Mouse (Mus musculus) liver (tissue): Measurements from ENCODE around the gene Zfp874a.
A peak's percentile ranks its signal among the peaks of the same experiment; 100 is the strongest.

Experiments
- DNase-seq: peaks from one replicate; pipeline ENCODE4 v3.0.0-alpha.2; 2020; ENCODE audit warnings: mixed read lengths

The Zfp874a gene

DNA sequence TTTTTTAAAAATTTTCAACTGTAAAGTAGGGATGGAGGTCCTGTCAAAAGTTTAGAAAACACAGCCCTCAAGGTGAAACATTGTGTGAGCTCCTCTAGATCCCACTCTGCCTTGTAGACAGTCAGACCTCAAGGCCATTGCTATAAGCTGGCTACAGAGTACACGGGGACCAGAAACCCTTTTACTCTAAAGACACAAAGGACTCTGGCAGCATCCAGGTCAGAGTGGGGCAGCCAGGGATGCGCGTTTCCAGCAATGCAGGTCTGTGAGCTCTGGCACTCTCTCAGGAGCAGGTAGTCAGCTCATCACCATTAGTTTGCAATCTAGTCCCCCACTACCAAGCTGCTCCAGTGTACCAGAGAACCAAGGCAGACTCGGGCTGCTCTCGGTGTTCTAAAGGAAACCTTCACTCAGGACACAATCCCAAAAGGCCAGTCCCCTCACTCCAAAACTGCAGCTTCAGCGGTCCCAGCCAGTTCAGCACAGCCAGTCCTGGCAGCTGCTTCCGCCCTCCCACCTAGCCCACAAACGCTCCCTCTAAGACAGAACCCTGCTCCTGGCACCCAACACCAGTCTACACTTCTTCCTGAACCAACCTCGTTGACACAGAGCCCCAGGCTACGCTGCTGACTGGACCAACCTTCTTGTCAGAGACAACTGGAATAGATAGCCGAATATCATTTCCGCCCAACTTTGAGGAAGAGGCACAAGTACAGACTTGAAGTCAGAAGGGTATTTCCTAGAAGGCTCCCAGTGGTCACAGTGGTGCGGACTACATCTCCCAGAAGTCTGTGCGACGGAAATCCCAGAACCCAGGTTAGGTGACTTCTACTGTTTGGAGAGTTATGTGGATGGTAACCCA, 76.1 kb downstream of the Zfp874a start, which contains the start of the genes Gm28041 and Zfp456:
TSS of gene Gm28041 (minus strand) at position 684 of the 862 bp plus-strand sequence.
TSS of gene Zfp456 (minus strand) at position 761 of the 862 bp plus-strand sequence.
- peak; percentile 68 for DNase-seq
